Mouse (Mus musculus) embryonic facial prominence, embryonic 12.5 days (tissue): ENCODE results near the gene Rnf4. TPM values are rescaled to one million over a fixed set of nuclear protein-coding genes. Genes with fewer than 3 reads are reported as not detected.

ENCODE experiments used
- ATAC-seq: fragments of 200-750 bp; cut with Nextera tagmentation; 2 replicates; pipeline ENCODE4 v1.8.0; 2017; ENCODE audit not compliant: insufficient number of reproducible peaks, insufficient read depth, low FRiP score, low TSS enrichment
- H3K27ac ChIP-seq: fragments of 300-500 bp; sonication (generic); 2 replicates; pipeline ENCODE4 v1.5.1; 2016; ENCODE audit warnings: mild to moderate bottlenecking
- H3K27me3 ChIP-seq: fragments of 300-500 bp; sonication (generic); 2 replicates; pipeline ENCODE4 v1.6.1; 2016; ENCODE audit warnings: mild to moderate bottlenecking, moderate library complexity
- H3K36me3 ChIP-seq: fragments of 300-500 bp; sonication (generic); 2 replicates; pipeline ENCODE4 v1.6.1; 2016; ENCODE audit warnings: mild to moderate bottlenecking
- H3K4me1 ChIP-seq: fragments of 300-500 bp; sonication (generic); 2 replicates; pipeline ENCODE4 v1.6.1; 2016
- H3K4me2 ChIP-seq: fragments of 300-500 bp; sonication (generic); replicated peaks from 2 replicates; pipeline ENCODE4 v1.6.1; 2016; ENCODE audit warnings: mild to moderate bottlenecking, moderate library complexity
- H3K4me3 ChIP-seq: fragments of 300-500 bp; sonication (generic); 2 replicates; pipeline ENCODE4 v1.5.1; 2016; ENCODE audit warnings: mild to moderate bottlenecking
- H3K9ac ChIP-seq: fragments of 300-500 bp; sonication (generic); 2 replicates; pipeline ENCODE4 v1.6.1; 2016; ENCODE audit warnings: mild to moderate bottlenecking, moderate library complexity
- H3K9me3 ChIP-seq: fragments of 300-500 bp; sonication (generic); 2 replicates; pipeline ENCODE4 v1.6.1; 2016; ENCODE audit warnings: mild to moderate bottlenecking, moderate library complexity
- WGBS: fragments of 180-500 bp; shearing (Covaris S2); methylation state at CpG from one replicate; pipeline ENCODE4 v1.1.7; 2016; 5-methylcytosine and 5-hydroxymethylcytosine counted together
- polyA plus RNA-seq: library from polyadenylated mRNA; unstranded; fragments of >200 nt; fragmentation: Nextera tagmentation; extraction: Ambion mirVana; gene quantifications from 2 replicates; pipeline ENCODE4 v1.2.1, GENCODE M21; 2016

Rnf4 gene
- polyA plus RNA-seq, 1 experiment from 2014 or later = 179 TPM

- peaks cover 8% of the 10 kb centered on the region; the same call in 1 of the 2 replicates for H3K36me3 ChIP-seq
Observed at GRCm38 (mm10) chr5:34385616-34386015, 49.5 kb downstream of the Rnf4 start.

GRCm38 (mm10) chr5:34386744-34387143, 50.7 kb downstream of the Rnf4 start:
- peaks cover 5% of the 10 kb centered on the region; the same call in 1 of the 2 replicates for H3K9me3 ChIP-seq
- no peak overlapping the region for H3K4me3 ChIP-seq
- H3K36me3 ChIP-seq = peaks cover 8% of the 10 kb centered on the region; the same call in 1 of the 2 replicates
- no peak for ATAC-seq
- 95% methylated on average over 2 of the region's 2 CpGs for whole genome bisulfite sequencing
- no peaks in the 10 kb centered on the region for H3K27me3 ChIP-seq
- no peaks in the 10 kb centered on the region for H3K4me1 ChIP-seq
- no peak overlapping the region for H3K9ac ChIP-seq
- no peak overlapping the region for H3K27ac ChIP-seq
- H3K4me2 ChIP-seq = no peak overlapping the region

More at GRCm38 (mm10) chr5:34385616-34386015, 49.5 kb downstream of the Rnf4 start:
- no peak for ATAC-seq
- H3K9me3 ChIP-seq = peaks cover 5% of the 10 kb centered on the region; the same call in 1 of the 2 replicates
- WGBS = 95% methylated on average over 5 of the region's 5 CpGs
- H3K9ac ChIP-seq = no peak overlapping the region
- H3K4me3 ChIP-seq = no peak overlapping the region
- no peaks in the 10 kb centered on the region for H3K4me1 ChIP-seq
- H3K4me2 ChIP-seq = no peak overlapping the region
- no peak overlapping the region for H3K27ac ChIP-seq
- H3K27me3 ChIP-seq = no peaks in the 10 kb centered on the region

- 93% methylated on average over 8 of the region's 8 CpGs for WGBS
- Histone ChIP-seq H3K27ac (no peak overlapping the region), H3K36me3 (no peaks in the 10 kb centered on the region), H3K9ac (no peak overlapping the region), H3K4me3 (no peak overlapping the region), H3K4me1 (no peaks in the 10 kb centered on the region), H3K9me3 (no peaks in the 10 kb centered on the region), H3K4me2 (no peak overlapping the region), H3K27me3 (no peaks in the 10 kb centered on the region)
- ATAC-seq = no peak
Observed at GRCm38 (mm10) chr5:34393251-34393650, 57.2 kb downstream of the Rnf4 start.

GRCm38 (mm10) chr5:34395347-34395746, 59.3 kb downstream of the Rnf4 start:
- WGBS = 92% methylated on average over 1 of the region's 1 CpGs
- no peak overlapping the region for H3K4me2 ChIP-seq

GRCm38 (mm10) chr5:34395850-34396540, 59.9 kb downstream of the Rnf4 start:
- Histone ChIP-seq H3K36me3 (no peaks in the 10 kb centered on the region), H3K4me2 (no peak overlapping the region), H3K4me1 (no peaks in the 10 kb centered on the region), H3K9ac (no peak overlapping the region), H3K27ac (no peak overlapping the region), H3K4me3 (no peak overlapping the region), H3K9me3 (no peaks in the 10 kb centered on the region), H3K27me3 (no peaks in the 10 kb centered on the region)
- WGBS = 91% methylated on average over 2 of the region's 2 CpGs
- ATAC-seq = no peak

More at GRCm38 (mm10) chr5:34395347-34395746, 59.3 kb downstream of the Rnf4 start:
- Histone ChIP-seq H3K27me3 (no peaks in the 10 kb centered on the region), H3K4me3 (no peak overlapping the region), H3K9me3 (no peaks in the 10 kb centered on the region), H3K4me1 (no peaks in the 10 kb centered on the region), H3K36me3 (no peaks in the 10 kb centered on the region), H3K27ac (no peak overlapping the region), H3K9ac (no peak overlapping the region)
- no peak for ATAC-seq

- H3K9me3 ChIP-seq = no peaks in the 10 kb centered on the region
- H3K4me2 ChIP-seq = no peak overlapping the region
- 96% methylated on average over 2 of the region's 2 CpGs for WGBS
- H3K4me1 ChIP-seq = no peaks in the 10 kb centered on the region
- no peaks in the 10 kb centered on the region for H3K27me3 ChIP-seq
- no peaks in the 10 kb centered on the region for H3K36me3 ChIP-seq
- H3K9ac ChIP-seq = no peak overlapping the region
- no peak overlapping the region for H3K4me3 ChIP-seq
- H3K27ac ChIP-seq = no peak overlapping the region
- no peak for ATAC-seq
Observed at GRCm38 (mm10) chr5:34397866-34398265, 61.8 kb downstream of the Rnf4 start.

- Histone ChIP-seq H3K4me3 (no peak overlapping the region), H3K27me3 (no peaks in the 10 kb centered on the region), H3K9ac (no peak overlapping the region), H3K4me2 (no peak overlapping the region), H3K9me3 (no peaks in the 10 kb centered on the region), H3K27ac (no peak overlapping the region), H3K4me1 (no peaks in the 10 kb centered on the region), H3K36me3 (no peaks in the 10 kb centered on the region)
- ATAC-seq = no peak
- 67% methylated on average over 1 of the region's 1 CpGs for WGBS
Observed at GRCm38 (mm10) chr5:34398326-34398725, 62.2 kb downstream of the Rnf4 start.

Other genes starting within 250 kb of the Rnf4 start
- gene Poln, start 166.8 kb upstream of the Rnf4 start, polyA plus RNA-seq = 0.64 and 1.2 TPM in 2 replicates
- 39.2 and 45.1 TPM in 2 replicates for gene Haus3, start 166.8 kb upstream of the Rnf4 start, polyA plus RNA-seq
- gene Mxd4, start 148.6 kb upstream of the Rnf4 start, polyA plus RNA-seq = 39.8 and 41.8 TPM in 2 replicates
- gene Zfyve28, start 47.8 kb upstream of the Rnf4 start, polyA plus RNA-seq = 1.5 and 2.4 TPM in 2 replicates
- not detected in 2 replicates for gene Cfap99, start 47.7 kb upstream of the Rnf4 start, polyA plus RNA-seq
- gene Fam193a, start 33.6 kb downstream of the Rnf4 start, polyA plus RNA-seq = 15.8 and 15.9 TPM in 2 replicates
- gene Tnip2, start 177.7 kb downstream of the Rnf4 start, polyA plus RNA-seq = 12.0 and 12.6 TPM in 2 replicates
- 12.9 and 20.6 TPM in 2 replicates for gene Sh3bp2, start 189.5 kb downstream of the Rnf4 start, polyA plus RNA-seq
- 203 and 208 TPM in 2 replicates for gene Add1, start 237.4 kb downstream of the Rnf4 start, polyA plus RNA-seq